Mouse (Mus musculus) lung, postnatal 36 days (tissue): ENCODE data around the gene Btbd2.

Experiments used
- DNase-seq: peaks from one replicate; pipeline ENCODE4 v3.0.0; 2022; ENCODE audit warnings: mixed read lengths

The Btbd2 gene

DNA sequence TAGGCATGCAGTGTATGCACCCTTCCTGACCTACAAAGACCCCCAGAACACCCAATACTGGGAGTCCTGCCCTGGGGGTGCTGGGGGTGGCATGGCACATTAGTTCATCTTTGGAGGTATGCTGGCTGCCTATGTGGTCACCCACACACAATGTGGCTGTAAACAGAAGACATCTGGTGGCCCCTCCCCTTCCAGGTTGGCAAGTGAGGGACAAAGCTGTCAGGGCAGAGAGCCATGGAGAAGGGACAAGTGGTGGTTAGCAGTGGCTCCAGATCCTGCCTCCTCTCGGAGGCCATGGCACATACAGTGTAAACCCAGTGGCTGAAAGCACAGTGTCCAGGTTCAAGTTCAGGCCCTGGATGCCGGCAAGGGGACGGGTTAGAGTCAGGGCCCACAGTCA is 29.7 kb upstream of the Btbd2 start:
- no peak for DNase-seq

DNA sequence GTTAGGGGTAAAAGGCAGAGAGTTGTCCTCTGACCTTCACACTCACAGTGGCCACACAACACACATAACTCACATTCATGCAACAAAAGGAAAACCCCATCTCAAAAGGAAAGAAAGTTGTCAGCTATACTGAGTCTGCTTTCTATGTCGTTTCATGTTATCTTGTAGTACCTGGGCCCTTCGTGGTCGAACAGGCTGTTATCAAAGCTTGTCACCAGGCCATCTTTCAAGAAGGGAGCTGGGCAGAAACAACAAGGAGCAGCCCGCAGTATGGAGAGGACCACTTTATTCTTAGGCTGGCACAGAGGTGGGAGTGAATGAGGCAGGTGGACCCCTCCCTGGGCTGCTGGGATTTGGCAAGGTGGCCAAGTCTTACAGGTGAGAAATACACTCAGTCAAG is 28.1 kb upstream of the Btbd2 start:
- DNase-seq = no peak

DNA sequence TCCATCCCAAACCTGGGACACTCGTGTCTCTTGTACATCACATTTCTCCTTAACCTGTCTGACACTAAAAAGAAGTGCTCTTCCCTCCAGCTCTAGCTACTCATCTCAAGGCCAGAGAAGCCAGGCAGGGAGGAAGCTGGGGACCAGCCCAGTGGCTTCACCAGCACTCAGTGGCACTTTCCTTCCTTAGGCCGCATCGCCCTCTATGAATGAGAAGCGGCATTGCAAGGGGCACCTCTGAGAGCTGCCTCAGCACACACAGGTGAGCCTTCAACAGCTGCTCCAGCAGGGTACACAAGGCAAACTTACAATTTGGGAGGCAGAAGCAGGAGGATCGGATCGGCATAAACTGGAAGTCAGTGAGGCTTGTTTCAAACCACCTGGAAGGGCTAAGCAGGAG is 27.3 kb upstream of the Btbd2 start:
- DNase-seq = peak; percentile 91

DNA sequence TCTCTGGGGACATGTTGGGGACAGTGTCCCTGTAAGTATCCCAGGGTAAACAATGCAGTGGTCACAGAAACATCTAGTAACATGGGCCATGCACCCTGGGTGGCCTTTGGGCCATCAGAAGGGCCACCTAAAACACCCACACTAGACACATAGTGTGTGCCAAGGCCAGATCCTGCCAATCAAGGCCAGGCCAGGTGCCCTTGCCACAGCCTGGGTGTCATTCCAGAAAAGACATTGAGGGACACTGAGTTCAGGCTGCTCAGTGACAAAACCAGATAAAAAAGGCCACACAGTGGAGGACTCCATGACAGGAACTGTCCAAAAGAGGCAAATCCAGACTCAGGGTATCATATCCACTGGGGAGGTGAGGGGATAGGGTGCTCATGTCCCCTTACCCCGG is 26.8 kb upstream of the Btbd2 start:
- DNase-seq = no peak

DNA sequence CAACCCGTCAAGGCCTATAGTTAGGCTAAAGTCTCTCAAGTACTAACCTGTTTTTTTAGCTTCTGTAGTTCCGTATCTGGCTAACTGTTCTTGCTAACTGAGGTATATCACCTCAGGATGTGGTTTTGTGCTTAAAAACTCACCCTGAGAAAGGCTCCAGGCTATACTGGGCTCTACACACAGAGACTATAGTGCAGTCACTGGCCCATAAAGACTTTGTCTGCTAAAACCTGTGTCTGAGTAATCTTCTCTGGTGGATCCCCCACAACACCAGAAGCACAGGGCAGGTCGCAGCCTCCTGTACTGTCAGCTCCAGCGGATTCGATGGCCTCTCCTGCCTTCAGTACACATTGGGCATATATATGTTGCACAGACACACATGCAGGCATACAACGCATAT is 25.1 kb upstream of the Btbd2 start:
- DNase-seq = no peak

DNA sequence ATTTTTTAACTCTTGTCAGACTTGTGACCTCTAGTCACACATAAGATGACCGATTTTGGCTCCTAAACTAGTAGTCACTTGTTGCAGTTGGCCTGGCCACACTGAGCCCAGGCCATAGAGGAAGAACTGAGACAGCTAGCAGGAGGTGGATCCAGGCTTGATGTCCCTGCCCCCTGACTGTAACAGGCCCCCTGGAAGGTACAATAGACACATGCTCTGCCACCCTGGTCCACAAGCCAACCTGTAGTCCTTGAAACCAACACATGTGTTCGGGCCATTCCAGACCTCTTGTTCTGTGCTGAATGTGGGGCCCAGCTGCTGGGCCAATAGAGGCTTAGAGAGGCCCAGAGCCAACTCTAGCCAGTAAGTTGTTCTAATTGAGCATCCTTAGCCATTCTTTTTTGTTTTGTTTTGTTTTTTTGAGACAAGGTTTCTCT is 23.4 kb upstream of the Btbd2 start:
- no peak for DNase-seq

DNA sequence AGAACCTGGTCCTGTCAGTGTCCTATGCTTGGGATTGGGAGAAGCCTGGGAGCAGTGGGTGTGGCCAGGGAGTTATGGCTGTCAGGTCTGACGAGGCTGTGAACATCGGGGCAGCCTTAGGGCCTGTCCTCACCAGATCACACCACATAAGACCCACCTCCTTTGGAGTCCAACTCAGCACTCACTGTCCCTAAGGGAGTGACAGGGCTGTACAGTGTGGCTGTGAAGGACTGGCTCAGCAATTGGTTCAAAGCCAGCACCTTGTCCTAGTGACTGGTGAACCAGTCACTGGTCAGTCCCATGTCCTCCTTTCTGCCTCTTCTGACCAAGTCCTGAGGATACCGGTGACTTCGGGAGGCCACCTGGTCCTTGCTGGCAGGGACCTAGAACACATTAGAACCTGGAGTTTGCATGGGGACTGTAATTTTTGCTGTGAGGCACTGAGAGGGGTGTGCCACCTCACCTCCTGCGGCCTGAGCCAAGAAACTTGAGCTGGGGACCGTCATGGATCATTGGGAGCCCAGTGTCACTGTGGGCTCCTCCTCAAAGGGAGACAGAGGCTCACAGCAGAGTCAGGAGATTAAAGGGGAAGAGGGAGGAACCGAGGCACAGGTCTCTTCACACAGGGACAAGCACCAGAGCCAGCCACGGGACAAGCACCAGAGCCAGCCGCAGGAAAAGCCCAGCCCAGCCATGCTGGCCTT is 22.8 kb upstream of the Btbd2 start:
- DNase-seq = no peak

DNA sequence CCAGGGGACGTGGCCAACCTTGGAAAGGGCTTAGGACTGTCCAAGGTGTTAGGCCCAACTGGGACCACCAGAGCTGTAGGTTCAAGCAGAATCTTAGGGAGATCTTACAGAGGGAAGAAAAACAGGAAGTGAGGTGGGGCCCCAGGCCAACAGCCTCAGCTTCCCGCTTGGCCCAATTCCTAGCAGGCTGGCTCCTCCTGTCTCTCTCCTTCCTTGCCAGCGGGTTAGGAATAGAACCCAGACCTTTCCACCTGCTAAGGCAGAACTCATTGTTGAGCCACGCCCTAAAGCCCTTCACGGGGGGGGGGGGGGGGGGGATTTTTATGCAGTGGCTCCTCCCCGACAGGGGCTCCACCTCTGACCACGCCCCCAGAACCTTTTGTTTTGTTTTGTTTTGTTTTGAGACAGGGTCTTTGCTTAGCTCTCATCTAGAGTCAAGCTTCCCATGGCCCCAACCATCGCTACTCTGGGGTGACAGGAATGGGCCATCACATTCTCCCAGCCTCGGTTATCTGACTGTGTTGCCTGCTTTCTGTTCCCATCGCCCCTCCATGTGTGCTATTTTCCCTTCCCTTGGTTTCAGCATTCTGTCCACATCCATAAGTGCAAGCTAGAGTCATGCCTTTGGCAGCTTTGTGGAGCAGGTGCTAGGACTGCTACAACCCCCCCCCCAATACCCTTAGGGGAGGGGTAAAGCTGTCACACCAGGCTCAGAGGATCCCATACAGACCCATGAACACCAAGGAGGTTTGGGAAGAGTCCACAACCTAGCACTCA is 21.9 kb upstream of the Btbd2 start:
- peak; percentile 77 for DNase-seq

DNA sequence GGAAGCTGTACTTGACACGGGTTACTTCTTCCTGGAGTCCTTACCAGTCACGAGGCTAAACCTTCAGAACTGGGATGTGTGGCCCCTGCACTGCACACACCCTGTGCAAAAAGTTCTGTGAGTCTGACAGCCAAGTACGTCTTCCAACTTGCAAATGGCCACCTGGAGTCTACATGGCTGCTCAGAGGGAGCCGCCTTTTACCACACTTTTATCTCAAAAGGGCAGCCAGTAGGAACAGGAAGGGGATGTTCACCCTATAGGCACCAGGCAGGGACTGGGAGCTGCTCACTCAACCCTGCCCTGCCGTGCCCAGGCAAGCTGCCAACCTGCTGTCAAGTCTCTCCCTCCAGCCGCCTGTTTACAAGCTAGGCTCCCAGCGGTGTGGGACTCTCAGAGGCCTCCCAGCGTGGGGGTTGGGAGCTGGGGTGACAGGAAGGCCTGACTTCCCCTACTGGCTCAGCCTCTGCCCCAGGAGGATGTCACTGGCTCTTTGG is 21.1 kb upstream of the Btbd2 start, which contains the start of gene Mknk2:
Mknk2 (minus strand) TSS at position 171 of the 495 bp plus-strand sequence.
- peak; percentile 98 for DNase-seq

DNA sequence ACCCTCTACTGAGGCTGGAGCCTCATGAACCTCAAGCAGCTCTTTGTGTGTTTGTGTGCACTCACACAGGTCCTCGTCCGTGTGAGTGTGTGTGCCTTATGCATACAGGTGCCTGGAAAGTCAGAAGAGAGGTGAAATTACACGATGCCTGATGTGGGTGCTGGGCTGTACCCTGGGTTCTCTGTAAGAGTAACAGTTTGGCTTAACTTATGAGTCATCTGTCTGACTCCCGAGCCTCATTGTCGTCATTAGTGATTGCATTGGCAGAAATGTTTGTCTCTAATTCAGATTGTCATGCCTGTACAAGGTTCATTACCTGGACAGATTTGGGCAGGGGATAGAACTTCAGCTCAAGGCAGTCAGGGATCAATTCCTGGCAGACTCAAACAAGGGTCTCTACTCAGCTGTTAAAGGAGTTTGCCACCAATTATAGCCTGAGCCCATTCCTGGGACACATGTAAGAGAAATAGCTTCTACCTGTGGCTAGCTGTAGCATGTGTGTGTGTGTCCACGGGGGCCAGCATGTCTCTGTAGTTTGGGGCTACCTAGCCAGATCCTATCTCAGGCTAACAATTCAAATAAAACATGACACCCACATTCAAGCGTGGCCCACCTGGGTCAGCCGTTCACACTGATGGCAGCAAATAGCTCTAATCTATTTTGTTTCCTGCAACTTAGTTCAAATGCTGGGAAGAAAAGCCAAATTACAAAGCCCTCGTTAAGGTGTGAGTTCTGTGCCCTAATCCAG is 20.4 kb upstream of the Btbd2 start:
- peak; percentile 69 for DNase-seq

DNA sequence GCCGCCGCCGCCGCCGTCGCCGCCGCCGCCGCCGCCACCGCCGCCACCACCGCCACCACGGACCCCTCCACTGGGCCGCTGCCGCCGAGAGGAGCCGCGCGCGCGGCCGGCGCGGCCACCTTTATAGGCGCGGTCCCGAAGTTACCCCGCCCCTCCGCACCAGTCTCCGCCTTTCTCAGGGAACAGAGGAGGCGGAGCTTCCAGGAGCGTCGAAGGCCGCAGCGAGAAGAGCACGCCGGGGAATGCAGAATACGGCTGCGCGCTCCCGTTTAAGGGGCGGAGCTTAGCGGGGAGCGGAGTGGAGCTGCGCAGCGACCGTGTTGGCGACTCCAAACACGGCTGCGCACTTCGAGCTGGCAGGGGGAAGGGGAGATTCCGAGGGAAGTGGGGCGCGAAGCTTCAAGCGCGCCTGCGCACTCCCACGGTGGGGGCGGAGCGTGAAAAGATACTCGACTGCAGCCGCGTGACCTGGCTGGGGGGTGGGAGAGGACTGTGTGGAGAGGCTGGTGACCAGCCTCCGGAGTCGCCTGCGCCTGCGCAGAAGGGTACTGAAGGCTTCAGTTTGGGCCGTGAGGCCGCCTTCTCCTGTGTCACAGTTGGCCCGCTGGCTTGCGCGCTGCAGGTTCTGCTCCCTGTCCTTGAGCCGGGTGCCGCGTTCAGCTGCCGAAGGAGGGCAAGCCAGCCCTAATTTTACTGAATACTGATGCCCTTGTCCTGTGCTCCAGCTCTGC is 19.5 kb upstream of the Btbd2 start:
- peak; percentile 99 for DNase-seq

DNA sequence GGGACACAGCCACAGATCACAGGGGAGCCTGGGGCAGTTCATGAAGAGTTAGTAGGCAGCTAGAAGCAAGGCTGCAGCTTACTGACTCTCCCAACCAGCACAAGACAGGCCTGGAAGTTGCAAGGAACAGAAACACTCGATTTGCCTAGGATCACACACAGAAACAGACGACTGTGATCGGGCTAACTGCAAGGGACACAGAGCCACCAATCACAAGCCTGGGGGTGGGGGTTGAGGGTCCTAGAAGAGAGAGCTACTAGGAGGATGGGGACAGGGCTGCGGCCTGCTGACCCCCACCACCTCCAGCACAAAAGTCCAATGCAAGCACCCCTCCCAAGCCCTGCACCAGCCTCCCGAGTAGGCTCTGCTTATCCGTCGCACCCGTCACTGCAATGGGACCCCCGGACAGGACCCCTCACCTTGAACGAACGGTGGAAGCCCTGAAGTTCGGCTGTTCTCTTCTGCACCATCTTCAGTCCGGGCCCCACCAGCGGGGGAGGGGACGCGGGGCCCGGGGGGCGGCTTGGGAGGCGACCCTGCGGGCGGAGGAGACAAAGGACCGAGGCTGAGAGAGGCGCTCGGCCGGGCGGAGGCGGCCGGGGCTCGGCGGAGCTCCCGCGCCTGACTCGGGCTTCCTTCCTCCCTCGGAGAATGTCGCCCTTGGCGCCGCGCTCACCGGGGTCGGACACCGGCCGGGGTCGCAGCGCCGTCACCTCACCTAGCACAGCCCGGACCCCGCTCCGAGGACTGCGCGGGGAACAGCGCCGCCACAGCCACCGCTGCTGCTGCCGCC is 18.7 kb upstream of the Btbd2 start:
- DNase-seq = no peak

DNA sequence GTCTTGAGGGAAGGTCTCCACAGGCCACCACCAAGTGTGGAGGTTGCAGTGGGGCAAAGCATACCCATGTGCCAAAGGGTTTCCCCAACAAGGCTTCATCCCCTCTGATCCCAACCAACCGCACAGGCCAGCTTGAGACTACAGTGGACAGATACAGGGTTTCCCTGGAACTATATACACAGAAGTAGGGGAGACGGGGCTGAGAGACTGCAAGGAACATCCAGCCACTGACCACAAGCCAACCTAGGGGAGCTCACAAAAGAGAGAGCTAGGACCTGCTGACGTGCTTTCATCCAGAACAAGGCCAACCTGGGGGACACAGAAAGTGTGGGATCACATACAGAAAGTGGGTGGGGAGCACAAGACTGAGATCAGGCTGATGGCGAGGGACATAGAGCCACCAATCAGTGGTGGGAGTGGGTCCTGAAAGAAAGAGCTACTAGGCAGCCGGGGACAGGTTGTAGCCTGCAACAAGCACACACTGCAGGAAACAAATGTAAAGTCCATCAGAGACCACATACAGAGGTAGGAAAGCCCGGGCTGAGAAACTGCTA is 18.1 kb upstream of the Btbd2 start:
- DNase-seq = no peak

DNA sequence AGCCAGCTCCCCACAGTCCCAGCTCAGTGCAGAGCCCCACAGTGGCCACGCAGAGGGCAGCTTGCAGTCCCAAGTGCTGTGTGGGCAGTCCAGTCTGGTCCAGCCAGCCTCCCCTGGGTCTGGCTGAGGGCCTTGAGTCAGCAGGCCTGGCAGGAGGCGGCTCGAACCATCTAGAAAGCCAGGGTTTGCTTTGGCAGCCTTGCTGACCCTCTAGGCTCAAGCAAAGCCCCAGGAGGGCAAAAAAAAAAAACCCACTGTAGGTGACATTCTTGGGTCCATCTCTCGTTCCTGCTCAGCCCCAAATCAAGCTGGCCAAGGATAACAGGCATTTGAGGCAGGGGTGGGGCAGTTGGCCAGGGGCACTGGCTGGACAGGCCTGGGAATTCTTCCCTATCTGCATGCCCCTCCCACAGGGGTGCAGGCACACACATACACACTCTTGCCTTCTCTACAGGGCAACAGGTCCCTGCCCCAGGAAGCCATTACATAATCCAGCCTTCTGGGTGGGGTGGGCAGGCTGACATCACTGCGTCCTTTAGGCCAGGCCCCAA is 17.4 kb upstream of the Btbd2 start:
- peak; percentile 86 for DNase-seq

DNA sequence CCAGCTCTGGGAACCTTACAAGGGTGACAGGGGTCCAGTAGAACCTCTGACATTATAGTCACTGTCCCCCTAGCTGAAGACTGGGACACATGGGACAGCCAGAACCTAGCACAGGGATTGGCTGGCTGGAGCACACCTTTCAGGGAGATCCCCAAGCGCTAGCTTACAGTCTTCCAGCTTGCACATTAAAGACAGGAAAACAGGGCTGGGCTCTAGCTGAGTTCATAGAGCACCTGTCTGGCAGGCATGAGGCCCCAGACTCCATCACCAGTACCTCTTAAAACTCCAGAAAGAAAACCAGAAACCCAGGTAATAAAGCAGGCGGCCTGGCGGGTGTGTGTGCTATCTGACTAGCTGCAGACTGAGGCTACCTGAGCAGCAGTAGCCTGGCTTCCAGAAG is 16.8 kb upstream of the Btbd2 start:
- DNase-seq = no peak

DNA sequence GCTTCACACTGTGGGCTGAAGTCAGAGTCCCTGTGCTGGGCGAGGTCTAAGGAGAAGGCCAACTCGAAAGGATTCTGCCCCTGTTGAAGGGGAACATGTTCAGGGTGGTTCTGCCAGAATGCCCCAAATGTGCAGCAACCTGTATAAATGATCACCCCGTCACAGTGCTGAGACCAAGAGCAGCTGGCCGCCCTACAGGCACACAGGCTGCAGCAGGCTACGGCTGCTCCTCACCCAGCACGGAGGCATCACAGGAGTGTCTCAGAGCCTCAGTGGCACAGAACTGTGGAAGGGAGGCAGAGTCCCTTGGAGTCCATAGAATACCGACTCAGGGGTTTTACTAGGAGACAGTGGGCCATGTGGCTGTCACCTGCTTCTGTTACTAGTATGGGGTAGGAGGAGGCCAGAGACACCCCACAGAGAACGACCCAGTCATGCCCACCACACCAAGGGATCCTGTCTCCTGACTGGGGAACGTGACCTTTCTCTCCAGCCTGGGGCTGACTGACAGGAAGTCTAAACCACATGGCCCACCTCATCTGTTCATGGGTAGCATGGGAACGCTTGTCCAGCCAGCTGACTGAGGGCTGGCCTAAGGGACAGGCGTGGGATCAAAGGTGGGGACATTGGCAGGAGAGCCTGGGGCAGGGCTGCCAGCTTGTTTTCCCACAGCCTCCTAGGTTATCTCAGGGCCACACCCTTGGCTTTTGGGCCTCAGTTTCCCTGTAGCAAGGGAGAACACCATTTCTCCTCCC is 15.2 kb upstream of the Btbd2 start:
- DNase-seq = peak; percentile 37

DNA sequence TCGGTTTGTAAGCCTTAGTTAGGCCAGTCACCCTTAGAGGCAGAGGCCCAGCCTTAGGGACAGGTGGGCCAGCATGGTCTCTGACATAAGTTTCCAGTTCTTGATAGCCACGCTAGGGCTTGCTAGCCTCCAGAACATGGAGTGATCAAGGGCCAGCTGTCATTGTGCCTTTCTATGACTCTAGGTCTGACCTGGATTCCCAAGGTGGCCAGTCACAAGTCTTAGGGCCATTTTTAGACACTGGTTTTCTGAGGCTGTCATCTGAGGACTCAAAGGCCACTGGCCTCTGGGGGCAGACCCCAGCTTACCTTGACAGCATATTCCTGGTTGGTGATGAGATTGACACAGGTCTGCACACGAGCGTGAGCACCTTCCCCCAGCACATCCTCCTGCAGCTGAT is 14.4 kb upstream of the Btbd2 start:
- DNase-seq = no peak

DNA sequence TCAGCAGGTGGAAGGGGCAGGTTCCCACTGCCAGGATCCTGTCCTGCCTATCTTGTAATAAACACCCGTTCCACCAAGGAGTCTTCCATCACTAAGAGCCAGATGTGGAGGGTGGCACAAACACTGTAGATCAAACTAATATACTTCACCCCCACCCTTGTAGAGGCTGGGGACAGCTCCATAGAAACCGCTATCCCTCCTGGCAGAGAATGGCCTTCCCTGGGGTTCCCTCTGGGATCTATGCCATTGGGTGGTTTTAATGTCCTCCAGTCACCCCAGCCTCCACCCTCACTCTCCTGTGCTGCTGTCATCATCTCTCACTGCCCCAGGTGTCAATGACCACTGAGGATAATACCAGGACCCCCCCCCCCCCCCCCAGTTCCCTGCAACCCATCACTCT is 13.7 kb upstream of the Btbd2 start:
- no peak for DNase-seq

DNA sequence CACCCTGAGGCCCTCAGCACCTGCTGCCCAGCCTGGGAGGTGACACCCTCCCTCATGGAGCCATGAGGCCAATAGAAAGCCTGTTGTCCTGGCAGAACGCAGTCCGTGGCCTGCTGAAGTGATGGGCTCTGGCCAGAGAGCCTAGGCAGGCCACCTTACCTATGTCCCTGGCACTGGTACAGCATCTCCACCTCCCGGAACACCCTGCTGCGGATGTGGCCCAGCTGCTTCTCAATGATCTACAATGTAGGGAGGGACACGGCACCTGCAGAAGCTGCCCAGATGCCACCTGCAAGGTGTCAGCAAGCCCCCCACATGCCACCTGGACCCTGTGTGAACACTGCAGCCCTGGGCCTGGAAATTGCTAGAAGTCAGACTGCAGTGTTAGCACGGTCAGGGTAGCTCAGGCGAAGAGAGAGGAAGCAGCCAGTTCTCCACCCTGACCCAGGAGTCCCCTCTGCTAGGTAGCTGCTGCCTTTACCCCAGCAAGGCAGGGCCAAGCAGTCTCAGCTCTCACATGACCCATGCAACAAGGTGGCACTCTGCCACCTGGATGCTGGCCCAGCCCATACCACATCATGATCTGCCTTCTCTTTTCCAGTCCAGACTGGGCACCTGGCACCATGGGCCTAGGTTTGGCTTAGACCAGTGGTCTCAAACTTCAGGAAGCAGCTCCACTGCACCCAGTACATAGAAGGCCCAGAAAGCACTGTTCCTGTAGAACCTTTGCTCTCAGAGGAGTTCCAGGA is 13.0 kb upstream of the Btbd2 start:
- DNase-seq = peak; percentile 92

DNA sequence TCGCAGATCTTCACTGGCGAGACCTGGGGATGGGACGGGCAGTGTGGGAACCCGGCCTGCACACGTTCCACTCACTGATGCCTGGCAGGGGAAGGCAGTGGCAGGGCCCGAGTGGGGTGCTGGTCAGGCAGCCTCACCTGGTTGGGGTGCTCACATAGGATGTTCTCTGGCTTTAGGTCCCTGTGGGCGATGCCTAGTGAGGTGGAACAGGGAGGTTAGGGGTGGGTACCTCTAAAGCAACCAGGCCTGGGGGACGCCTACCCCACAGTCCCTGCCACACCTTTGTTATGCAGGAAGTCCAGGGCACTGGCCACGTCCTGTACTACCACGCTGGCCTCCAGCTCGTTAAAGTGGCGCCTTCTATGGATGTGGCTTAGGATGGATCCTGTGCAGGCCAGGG is 12.1 kb upstream of the Btbd2 start:
- no peak for DNase-seq
